Mouse (Mus musculus) neural tube, embryonic 12.5 days (tissue): ENCODE results near the gene G3bp1. TPM values are rescaled to one million over a fixed set of nuclear protein-coding genes. Genes with fewer than 3 reads are reported as not detected.

Experiments used
- ATAC-seq: fragments of 200-750 bp; cut with Nextera tagmentation; 2 replicates; pipeline ENCODE4 v1.8.0; 2017; ENCODE audit warnings: low read depth, mild to moderate bottlenecking, moderate TSS enrichment, moderate library complexity; ENCODE audit not compliant: low FRiP score
- H3K27ac ChIP-seq: fragments of 300-500 bp; sonication (generic); 2 replicates; pipeline ENCODE4 v1.5.1; 2016
- H3K27me3 ChIP-seq: fragments of 300-500 bp; sonication (generic); replicated peaks from 2 replicates; pipeline ENCODE4 v1.6.1; 2016; ENCODE audit warnings: mild to moderate bottlenecking
- H3K36me3 ChIP-seq: fragments of 300-500 bp; sonication (generic); 2 replicates; pipeline ENCODE4 v1.6.1; 2016; ENCODE audit warnings: mild to moderate bottlenecking
- H3K4me1 ChIP-seq: fragments of 300-500 bp; sonication (generic); 2 replicates; pipeline ENCODE4 v1.6.1; 2016
- H3K4me2 ChIP-seq: fragments of 300-500 bp; sonication (generic); replicated peaks from 2 replicates; pipeline ENCODE4 v1.6.1; 2016; ENCODE audit warnings: mild to moderate bottlenecking
- H3K4me3 ChIP-seq: fragments of 300-500 bp; sonication (generic); 2 replicates; pipeline ENCODE4 v1.5.1; 2016
- H3K9ac ChIP-seq: fragments of 300-500 bp; sonication (generic); 2 replicates; pipeline ENCODE4 v1.6.1; 2016; ENCODE audit warnings: mild to moderate bottlenecking
- H3K9me3 ChIP-seq: fragments of 300-500 bp; sonication (generic); 2 replicates; pipeline ENCODE4 v1.6.1; 2016; ENCODE audit warnings: mild to moderate bottlenecking
- WGBS: fragments of 180-500 bp; shearing (Covaris S2); methylation state at CpG from one replicate; pipeline ENCODE4 v1.1.7; 2016; 5-methylcytosine and 5-hydroxymethylcytosine counted together
- microRNA-seq: library from miRNA; unstranded; fragments of <30 nt; microRNA quantifications from one replicate; pipeline ENCODE4, GENCODE M21; 2017
- polyA plus RNA-seq: library from polyadenylated mRNA; unstranded; fragments of >200 nt; fragmentation: Nextera tagmentation; extraction: Ambion mirVana; gene quantifications from 2 replicates; pipeline ENCODE4 v1.2.1, GENCODE M21; 2016

G3bp1 gene
- polyA plus RNA-seq, 1 experiment from 2014 or later = 178 TPM

- Histone ChIP-seq H3K36me3 (peaks cover 68% of the 10 kb centered on the region), H3K4me2 (0 out of 2 replicates have a peak overlapping the region, but pooled peaks have one; percentile 4), H3K9me3 (no peaks in the 10 kb centered on the region), H3K9ac (no peak overlapping the region), H3K27me3 (no peaks in the 10 kb centered on the region), H3K27ac (no peak overlapping the region), H3K4me1 (0 out of 2 replicates have a peak, but pooled peaks cover 2% of the 10 kb centered on the region), H3K4me3 (no peak overlapping the region)
- ATAC-seq = peak; percentile 53
- WGBS = 5% methylated on average over 9 of the region's 9 CpGs
Measured at GRCm38 (mm10) chr11:55518806-55519674, 49.6 kb downstream of the G3bp1 start.

GRCm38 (mm10) chr11:55530741-55531140 is 61.3 kb downstream of the G3bp1 start:
- WGBS = 87% methylated on average over 7 of the region's 7 CpGs
- peaks cover 75% of the 10 kb centered on the region for H3K36me3 ChIP-seq
- no peak for ATAC-seq
- peaks cover 22% of the 10 kb centered on the region for H3K4me1 ChIP-seq
- no peak overlapping the region for H3K9ac ChIP-seq
- no peaks in the 10 kb centered on the region for H3K9me3 ChIP-seq
- H3K4me2 ChIP-seq = no peak overlapping the region
- no peak overlapping the region for H3K27ac ChIP-seq
- no peaks in the 10 kb centered on the region for H3K27me3 ChIP-seq
- no peak overlapping the region for H3K4me3 ChIP-seq

DNA sequence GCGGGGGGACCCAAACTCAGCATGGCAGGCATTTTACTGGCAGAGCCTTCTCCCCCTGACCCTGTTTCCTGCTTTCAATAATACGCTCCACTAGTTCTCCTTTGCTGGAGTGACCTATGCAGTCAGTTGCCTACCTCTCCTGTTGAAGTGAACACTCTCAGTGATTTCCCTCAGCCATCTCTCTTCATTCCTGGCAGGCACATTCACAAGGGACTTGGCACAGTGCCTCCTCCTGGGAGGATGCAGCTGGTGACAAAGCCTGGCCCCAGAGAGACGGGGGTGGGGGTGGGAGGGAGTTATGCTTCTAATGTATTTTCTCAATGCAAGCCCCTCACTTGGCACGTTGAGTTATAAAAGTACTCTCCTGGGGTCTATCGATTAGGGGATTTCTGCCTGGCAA is 63.9 kb downstream of the G3bp1 start:
- Histone ChIP-seq H3K4me1 (peaks cover 22% of the 10 kb centered on the region), H3K27me3 (no peaks in the 10 kb centered on the region), H3K9ac (no peak overlapping the region), H3K36me3 (peaks cover 70% of the 10 kb centered on the region), H3K9me3 (no peaks in the 10 kb centered on the region), H3K4me3 (no peak overlapping the region), H3K4me2 (no peak overlapping the region), H3K27ac (no peak overlapping the region)
- 66% methylated on average over 5 of the region's 5 CpGs for WGBS
- ATAC-seq = 0 out of 2 replicates have a peak, but pooled peaks have one; percentile 53

DNA sequence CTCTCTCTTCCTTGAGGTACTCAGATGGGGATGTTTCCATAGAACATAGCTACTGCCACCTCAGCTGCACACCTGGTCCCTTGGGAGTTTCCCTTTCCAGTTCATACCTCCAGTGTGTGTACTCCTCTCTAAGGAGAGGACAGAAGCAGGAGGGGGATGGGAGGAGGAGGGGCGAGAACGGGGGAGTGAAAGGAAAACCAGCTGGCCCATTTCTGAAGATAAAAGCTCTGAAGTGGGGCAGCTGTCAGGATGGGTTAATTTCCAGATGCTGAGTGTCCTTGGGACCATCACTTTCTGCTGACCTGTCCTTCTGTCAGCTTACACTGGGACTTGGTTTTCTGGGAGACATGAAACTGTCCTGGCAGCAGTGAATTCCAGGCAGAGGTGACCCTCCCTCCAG is 65.3 kb downstream of the G3bp1 start:
- 43% methylated on average over 2 of the region's 2 CpGs for WGBS
- H3K36me3 ChIP-seq = peaks cover 60% of the 10 kb centered on the region
- ATAC-seq = no peak

DNA sequence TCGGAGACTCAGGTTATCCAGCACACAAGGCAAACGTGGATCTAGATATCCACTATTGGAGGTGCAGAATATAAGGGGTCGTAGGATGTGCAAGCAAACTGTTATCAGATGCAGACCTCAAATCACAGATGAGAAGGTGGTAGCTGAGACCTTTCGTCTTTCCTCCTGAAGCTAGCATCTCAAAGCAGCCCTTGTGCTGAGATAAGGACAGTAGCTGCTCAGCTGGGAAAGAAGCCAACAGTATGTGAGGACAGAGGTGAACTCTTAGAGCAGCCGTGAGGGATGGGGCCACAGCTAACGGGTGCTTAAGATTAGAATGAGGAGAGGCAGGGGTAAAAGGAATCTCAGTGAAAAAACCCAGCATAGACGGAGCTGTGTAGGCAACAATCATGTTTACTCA is 72.6 kb downstream of the G3bp1 start:
- Histone ChIP-seq H3K9ac (no peak overlapping the region), H3K27ac (no peak overlapping the region), H3K9me3 (no peaks in the 10 kb centered on the region), H3K27me3 (no peaks in the 10 kb centered on the region), H3K4me3 (no peak overlapping the region), H3K36me3 (peaks cover 11% of the 10 kb centered on the region), H3K4me1 (no peaks in the 10 kb centered on the region), H3K4me2 (no peak overlapping the region)
- 74% methylated on average over 7 of the region's 7 CpGs for WGBS
- no peak for ATAC-seq

More for the DNA sequence above, 65.3 kb downstream of the G3bp1 start:
- Histone ChIP-seq H3K27me3 (no peaks in the 10 kb centered on the region), H3K4me1 (peaks cover 22% of the 10 kb centered on the region), H3K27ac (no peak overlapping the region), H3K9me3 (no peaks in the 10 kb centered on the region), H3K9ac (no peak overlapping the region), H3K4me3 (no peak overlapping the region), H3K4me2 (no peak overlapping the region)

DNA sequence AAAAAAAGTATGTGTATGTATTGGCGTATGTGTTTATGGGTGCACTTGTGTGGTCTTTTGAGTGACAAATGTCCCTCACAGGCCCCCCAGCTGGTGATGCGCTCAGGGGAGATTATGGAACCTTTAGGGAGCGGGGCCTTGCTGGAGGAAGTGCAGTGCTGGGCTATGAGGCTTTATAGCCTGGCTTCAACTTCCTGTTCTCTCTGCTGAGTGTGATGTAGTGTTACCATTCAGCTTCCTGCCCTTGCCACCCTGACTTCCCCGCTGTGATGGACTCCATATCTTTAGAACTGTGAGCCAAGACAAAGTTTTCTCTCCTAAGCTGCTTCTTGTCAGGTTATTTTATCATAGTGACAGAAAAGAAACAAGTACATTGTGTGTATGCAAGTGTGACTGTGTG is 73.2 kb downstream of the G3bp1 start:
- H3K9me3 ChIP-seq = no peaks in the 10 kb centered on the region
- H3K9ac ChIP-seq = no peak overlapping the region
- no peaks in the 10 kb centered on the region for H3K27me3 ChIP-seq
- no peaks in the 10 kb centered on the region for H3K4me1 ChIP-seq
- no peak for ATAC-seq
- no peak overlapping the region for H3K27ac ChIP-seq
- no peak overlapping the region for H3K4me3 ChIP-seq
- no peak overlapping the region for H3K4me2 ChIP-seq
- H3K36me3 ChIP-seq = peaks cover 12% of the 10 kb centered on the region
- 69% methylated on average over 4 of the region's 4 CpGs for WGBS

DNA sequence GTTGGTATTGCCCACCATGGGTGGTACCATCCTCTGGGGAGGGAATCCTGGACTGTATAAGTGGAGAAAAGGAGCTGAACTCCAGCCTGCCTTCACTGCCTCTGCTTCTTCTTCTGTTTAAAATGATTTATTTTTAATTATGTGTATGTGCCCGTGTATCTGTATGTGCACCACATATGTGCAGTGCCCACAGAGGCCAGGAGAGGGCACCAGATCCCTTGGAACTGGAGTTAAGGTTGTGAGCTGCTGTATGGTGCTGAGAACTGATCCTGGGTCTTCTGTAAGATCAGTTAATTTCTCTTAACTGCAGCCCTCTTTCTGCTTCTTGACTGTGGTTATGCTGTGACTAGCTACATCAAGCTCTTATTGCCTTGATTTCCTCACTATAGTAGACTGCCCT is 76.2 kb downstream of the G3bp1 start:
- Histone ChIP-seq H3K4me2 (no peak overlapping the region), H3K27me3 (no peaks in the 10 kb centered on the region), H3K27ac (no peak overlapping the region), H3K4me1 (no peaks in the 10 kb centered on the region), H3K36me3 (peaks cover 25% of the 10 kb centered on the region), H3K4me3 (no peak overlapping the region), H3K9ac (no peak overlapping the region), H3K9me3 (no peaks in the 10 kb centered on the region)
- 90% methylated on average over 1 of the region's 1 CpGs for WGBS
- ATAC-seq = no peak

Small RNAs within 50 kb of the gene (microRNA-seq; reads per million reads assigned to microRNA genes)
- gene Mir7652 = not detected

Other genes starting within 250 kb of the G3bp1 start
- gene Fat2, start 133.1 kb upstream of the G3bp1 start, polyA plus RNA-seq = 0.05 and 0.06 TPM in 2 replicates
- gene Sparc, start 46.5 kb upstream of the G3bp1 start, polyA plus RNA-seq = 545 and 567 TPM in 2 replicates
- gene Atox1, start 8.4 kb upstream of the G3bp1 start, polyA plus RNA-seq = 275 and 300 TPM in 2 replicates
- 5.5 and 6.0 TPM in 2 replicates for gene Glra1, start 138.5 kb downstream of the G3bp1 start, polyA plus RNA-seq